ENCODE assay signal across 25 mouse cellular contexts in genomic region chr17:67928280-67928679, GRCm38 (mm10).
DNase-seq lines count a peak whose midpoint lies in the region; ATAC-seq and TF ChIP-seq lines count a peak whose summit lies in the region.
"Had no signal": no experiment of that assay in that cellular context is flagged by ENCODE, and none has a peak within 500 bp of the region (broad histone marks: within the 10 kb centered on the region; RNA-seq: fewer than 3 reads in every experiment).

No protein-coding gene starts in this region.

- intact Hi-C loops in heart, postnatal 10 days (cut with DNase I), result no loop called here

- no peaks in the 10 kb centered on the region for H3K4me1 ChIP-seq in intestine, embryonic 15.5 days (replicated peaks)
- H3K4me1 ChIP-seq in intestine, postnatal 0 days (replicated peaks; ENCODE audit: control insufficient read depth, insufficient read depth, low read length), result no peaks in the 10 kb centered on the region
- no peaks in the 10 kb centered on the region for H3K4me1 ChIP-seq in kidney, adult 2 months (ENCODE audit: control insufficient read depth, insufficient read depth, low read length)
- peaks cover 4% of the 10 kb centered on the region; the same call in 1 of the 2 replicates for H3K4me1 ChIP-seq in lung, postnatal 0 days (ENCODE audit: insufficient read depth, low read depth, low read length)
- H3K4me1 ChIP-seq: forebrain, embryonic 13.5 days had no signal

- no peak for TF ChIP-seq POLR2A in kidney, adult 2 months (IDR thresholded peaks at IDR 0.05; ENCODE audit: low read depth, low read length)

- TF ChIP-seq EP300 in lung, postnatal 0 days (IDR thresholded peaks at IDR 0.05), result no peak

- H3K27ac ChIP-seq in intestine, embryonic 15.5 days, result 0 out of 2 replicates have a peak overlapping the region, but pooled peaks have one; percentile 2
- no peak overlapping the region for H3K27ac ChIP-seq in intestine, postnatal 0 days (ENCODE audit: low read depth, low read length)
- H3K27ac ChIP-seq in kidney, adult 2 months (ENCODE audit: insufficient read depth, low read depth, low read length), result no peak overlapping the region
- H3K27ac ChIP-seq in lung, postnatal 0 days (ENCODE audit: low read length), result peak overlapping the region; percentile 39
- H3K27ac ChIP-seq: embryonic facial prominence, embryonic 10.5 days; embryonic facial prominence, embryonic 12.5 days; forebrain, embryonic 13.5 days had no signal

- peak; percentile 75 for DNase-seq in heart, adult 11 months
- DNase-seq in heart, postnatal 10 days, result no peak
- DNase-seq in kidney, postnatal 10 days, result peak; percentile 13
- DNase-seq in kidney, adult 2 months, result no peak
- no peak for DNase-seq in lung, postnatal 0 days (ENCODE audit: low spot score)
- no peak for DNase-seq in lung, postnatal 14 days
- DNase-seq: adrenal gland, adult 8-10 months; adrenal gland, postnatal 14 days; adrenal gland, postnatal 36 days; B cell, adult 2 months; cerebellum, adult 11-12 months; cerebellum, adult 2 months; cerebellum, adult 9-10 months; cerebellum, postnatal 10 days; cerebellum, postnatal 25 days had no signal

- no peak overlapping the region for H3K4me2 ChIP-seq in intestine, embryonic 15.5 days (replicated peaks)
- H3K4me2 ChIP-seq in intestine, postnatal 0 days (replicated peaks; ENCODE audit: low read depth), result no peak overlapping the region
- H3K4me2 ChIP-seq in lung, postnatal 0 days (replicated peaks; ENCODE audit: low read depth, low read length), result no peak overlapping the region
- H3K4me2 ChIP-seq: embryonic facial prominence, embryonic 12.5 days; forebrain, embryonic 13.5 days had no signal

- H3K9ac ChIP-seq in intestine, embryonic 15.5 days, result no peak overlapping the region
- H3K9ac ChIP-seq in intestine, postnatal 0 days (ENCODE audit: low read depth, low read length), result no peak overlapping the region
- H3K9ac ChIP-seq in lung, postnatal 0 days (replicated peaks; ENCODE audit: low read depth), result no peak overlapping the region
- H3K9ac ChIP-seq: embryonic facial prominence, embryonic 12.5 days; forebrain, embryonic 13.5 days had no signal

- 88% methylated on average over 6 of the region's 6 CpGs for WGBS in intestine, embryonic 15.5 days
- WGBS in intestine, postnatal 0 days, result 90% methylated on average over 6 of the region's 6 CpGs
- WGBS in kidney, adult 2 months, result 85% methylated on average over 6 of the region's 6 CpGs
- 64% methylated on average over 6 of the region's 6 CpGs for WGBS in lung, postnatal 0 days

- H3K9me3 ChIP-seq in intestine, embryonic 15.5 days, result no peaks in the 10 kb centered on the region
- no peaks in the 10 kb centered on the region for H3K9me3 ChIP-seq in intestine, postnatal 0 days (ENCODE audit: control insufficient read depth)
- no peaks in the 10 kb centered on the region for H3K9me3 ChIP-seq in lung, postnatal 0 days (ENCODE audit: low read length)
- H3K9me3 ChIP-seq: embryonic facial prominence, embryonic 10.5 days; embryonic facial prominence, embryonic 12.5 days; forebrain, embryonic 13.5 days had no signal

- no peak for ATAC-seq in intestine, embryonic 15.5 days
- no peak for ATAC-seq in intestine, postnatal 0 days
- ATAC-seq in lung, postnatal 0 days, result no peak
- ATAC-seq: activated CD4-positive, CD25-positive, alpha-beta regulatory T cell, adult 4 months; CD4-positive, CD25-positive, alpha-beta regulatory T cell, adult 4 months; forebrain, embryonic 13.5 days; Patski had no signal

- TF ChIP-seq CTCF in intestine, postnatal 0 days (IDR thresholded peaks at IDR 0.05; ENCODE audit: low read depth), result no peak
- TF ChIP-seq CTCF in kidney, adult 2 months (conservative IDR thresholded peaks at IDR 0.05; ENCODE audit: insufficient read depth, insufficient read length, low read depth, low read length), result no peak
- TF ChIP-seq CTCF in lung, postnatal 0 days (IDR thresholded peaks at IDR 0.05), result no peak

- no peaks in the 10 kb centered on the region for H3K27me3 ChIP-seq in intestine, embryonic 15.5 days (replicated peaks)
- no peaks in the 10 kb centered on the region for H3K27me3 ChIP-seq in intestine, postnatal 0 days (replicated peaks; ENCODE audit: control insufficient read depth, insufficient read depth, low read length)
- no peaks in the 10 kb centered on the region for H3K27me3 ChIP-seq in kidney, adult 2 months (replicated peaks; ENCODE audit: control insufficient read depth, insufficient read depth, low read length)
- no peaks in the 10 kb centered on the region for H3K27me3 ChIP-seq in lung, postnatal 0 days (replicated peaks; ENCODE audit: insufficient read depth, low read length)
- H3K27me3 ChIP-seq: CH12.LX; embryonic facial prominence, embryonic 12.5 days; forebrain, embryonic 13.5 days; Patski had no signal

- H3K36me3 ChIP-seq in intestine, embryonic 15.5 days, result no peaks in the 10 kb centered on the region
- H3K36me3 ChIP-seq in intestine, postnatal 0 days (ENCODE audit: control insufficient read depth, insufficient read depth), result no peaks in the 10 kb centered on the region
- H3K36me3 ChIP-seq in kidney, adult 2 months (ENCODE audit: control insufficient read depth, insufficient read depth, low read length), result no peaks in the 10 kb centered on the region
- H3K36me3 ChIP-seq in lung, postnatal 0 days (ENCODE audit: insufficient read depth, low read length), result 0 out of 2 replicates have a peak, but pooled peaks cover 2% of the 10 kb centered on the region
- H3K36me3 ChIP-seq: G1E had no signal

- no peak overlapping the region for H3K4me3 ChIP-seq in intestine, embryonic 15.5 days (replicated peaks)
- no peak overlapping the region for H3K4me3 ChIP-seq in intestine, postnatal 0 days (ENCODE audit: low read depth, low read length)
- H3K4me3 ChIP-seq in kidney, adult 2 months (ENCODE audit: insufficient read depth, low read depth, low read length), result no peak overlapping the region
- H3K4me3 ChIP-seq in lung, postnatal 0 days (ENCODE audit: low read depth, low read length), result no peak overlapping the region
- H3K4me3 ChIP-seq: embryonic facial prominence, embryonic 10.5 days; embryonic facial prominence, embryonic 12.5 days; forebrain, embryonic 13.5 days had no signal

Comparison
In these comparisons a context has a peak if more than half of its experiments do, and no peak if none do; other contexts are left out.
1. DNase-seq: peak in heart, adult 11 months (single experiment) and kidney, postnatal 10 days (single experiment); none in heart, postnatal 10 days (0 of 2), kidney, adult 2 months (single experiment), lung, postnatal 0 days (single experiment) and lung, postnatal 14 days (single experiment).
2. H3K27ac ChIP-seq: peak in intestine, embryonic 15.5 days (single experiment) and lung, postnatal 0 days (single experiment); none in intestine, postnatal 0 days (single experiment) and kidney, adult 2 months (single experiment).